Mouse (Mus musculus) adrenal gland, postnatal 25 days (tissue): ENCODE results near the gene Caskin2. TPM values are rescaled to one million over a fixed set of nuclear protein-coding genes. Genes with fewer than 3 reads are reported as not detected.
"Not testable (repeated sequence)": the region's sequence is repeated elsewhere in the genome, so short reads cannot be mapped to it uniquely, and the experiment has no call there.

Source experiments
- DNase-seq: peaks from one replicate; pipeline ENCODE4 v3.0.0; 2021; ENCODE audit warnings: mixed read lengths
- microRNA-seq, 2 experiments: library from miRNA; unstranded; fragments of <30 nt; microRNA quantifications; one replicate each; pipeline ENCODE4 v1.2.0; 2021
- total RNA-seq: library from RNA; stranded (reverse); gene quantifications from 2 replicates; pipeline ENCODE4 v1.2.3, GENCODE M21; 2021

The Caskin2 gene
- total RNA-seq, 1 experiment from 2014 or later, result 73.4 TPM

DNA sequence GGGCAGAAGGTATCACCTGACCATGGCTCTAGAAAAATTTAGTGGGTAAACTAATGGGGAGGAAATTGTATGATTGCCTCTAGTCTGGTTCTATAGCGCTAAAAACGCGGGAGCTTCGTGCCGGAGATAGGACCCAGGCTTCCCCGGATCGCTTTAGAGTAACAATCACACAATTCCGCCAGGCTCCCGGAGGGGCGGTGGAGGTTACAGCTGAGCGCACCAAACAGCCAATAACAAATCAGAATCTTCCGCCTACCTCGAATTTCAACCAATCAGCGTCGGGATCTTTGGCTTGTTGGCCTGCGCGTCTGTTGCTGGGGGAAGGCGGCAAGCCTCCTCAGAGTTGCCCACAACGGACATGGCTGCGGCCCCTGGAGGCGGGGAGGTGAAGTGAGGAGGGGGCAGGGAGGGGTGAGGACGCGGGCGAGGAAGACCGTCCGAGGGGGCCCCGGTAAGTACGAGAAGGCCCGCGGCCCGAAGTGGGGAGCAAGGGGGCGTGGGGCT, 48.3 kb downstream of the Caskin2 start, which contains the start of gene Tmem94:
Gene Tmem94 (plus strand): TSS at position 331 of the 504 bp plus-strand sequence.
- peak; percentile 94 for DNase-seq

- no peak for DNase-seq
These were observed 48.7 kb downstream of the Caskin2 start for GRCm38 (mm10) chr11:115764698-115765097.

GRCm38 (mm10) chr11:115762176-115762575, 51.3 kb downstream of the Caskin2 start:
- not testable (repeated sequence) for DNase-seq

DNA sequence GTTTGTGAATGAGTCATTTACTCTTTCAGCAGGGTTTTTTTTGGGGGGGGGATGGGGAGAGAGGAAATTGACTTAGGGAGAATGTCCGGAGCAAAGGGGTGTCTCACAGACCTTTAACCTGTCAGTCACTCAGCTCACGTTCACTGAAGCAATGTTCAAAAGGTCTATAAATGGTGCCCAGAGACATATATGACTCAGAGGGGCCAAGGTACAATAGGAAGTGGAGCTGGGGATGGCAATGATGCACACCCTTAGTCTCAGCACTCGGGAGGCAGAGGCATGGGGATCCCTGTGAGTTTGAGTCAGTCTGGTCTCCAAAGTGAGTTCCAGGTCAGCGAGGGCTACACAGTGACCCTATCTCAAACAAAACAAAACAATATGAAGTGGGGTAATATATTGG, 60.0 kb downstream of the Caskin2 start:
- no peak for DNase-seq

- no peak for DNase-seq
These were observed 60.8 kb downstream of the Caskin2 start for GRCm38 (mm10) chr11:115752653-115753052.

DNA sequence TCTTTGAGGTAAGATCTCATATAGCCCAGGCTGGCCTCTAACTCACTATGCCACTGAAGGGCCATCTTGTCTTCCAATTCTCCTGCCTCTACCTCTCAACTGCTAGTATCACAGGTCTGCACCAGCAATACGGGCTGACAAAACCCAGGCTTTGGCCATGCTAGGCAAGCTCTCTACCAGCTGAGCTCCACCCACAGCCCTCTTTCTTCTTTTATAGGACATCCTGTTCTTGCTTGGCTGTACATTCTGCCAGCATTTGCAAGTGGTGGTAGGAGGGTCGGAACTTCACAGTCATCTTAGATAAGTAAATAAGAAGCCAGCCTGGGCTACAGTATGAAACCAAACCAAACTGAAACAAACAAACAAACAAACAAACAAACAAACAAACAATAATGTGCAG, 61.7 kb downstream of the Caskin2 start:
- no peak for DNase-seq

- DNase-seq, result no peak
These were observed 63.6 kb downstream of the Caskin2 start for GRCm38 (mm10) chr11:115749834-115750233.

Small RNA genes within 50 kb of the gene (microRNA-seq; reads per million reads assigned to microRNA genes)
- 0 to 1.1 reads per million in 2 experiments for gene Mir5621

Other genes with a start within 250 kb of the Caskin2 start
- 54.0 and 60.7 TPM in 2 replicates for gene Nup85, start 249.2 kb downstream of the Caskin2 start, total RNA-seq
- gene Mrps7, start 209.7 kb downstream of the Caskin2 start, total RNA-seq, result 89.3 and 99.8 TPM in 2 replicates
- gene Gga3, start 209.6 kb downstream of the Caskin2 start, total RNA-seq, result 25.4 and 31.1 TPM in 2 replicates
- 135 and 205 TPM in 2 replicates for gene Mif4gd, start 200.7 kb downstream of the Caskin2 start, total RNA-seq
- 107 and 114 TPM in 2 replicates for gene Slc25a19, start 185.3 kb downstream of the Caskin2 start, total RNA-seq
- gene Grb2, start 105.0 kb downstream of the Caskin2 start, total RNA-seq, result 109 and 166 TPM in 2 replicates
- 80.9 and 114 TPM in 2 replicates for gene Tmem94, start 48.2 kb downstream of the Caskin2 start, total RNA-seq
- 20.7 and 27.4 TPM in 2 replicates for gene Tsen54, start 1.1 kb upstream of the Caskin2 start, total RNA-seq
- 8.4 and 11.8 TPM in 2 replicates for gene Llgl2, start 10.4 kb upstream of the Caskin2 start, total RNA-seq
- 0.36 TPM in 1 of 2 replicates, not detected in the other for gene Myo15b, start 44.8 kb upstream of the Caskin2 start, total RNA-seq
- 0.73 TPM in 1 of 2 replicates, not detected in the other for gene Smim5, start 86.3 kb upstream of the Caskin2 start, total RNA-seq
- gene Smim6, start 98.4 kb upstream of the Caskin2 start, total RNA-seq, result not detected in 2 replicates
- gene Sap30bp, start 119.6 kb upstream of the Caskin2 start, total RNA-seq, result 32.0 and 41.3 TPM in 2 replicates
- 31.4 and 37.1 TPM in 2 replicates for gene Recql5, start 119.8 kb upstream of the Caskin2 start, total RNA-seq
- gene Itgb4, start 161.1 kb upstream of the Caskin2 start, total RNA-seq, result 2.0 and 4.1 TPM in 2 replicates
- 31.8 and 49.7 TPM in 2 replicates for gene Galk1, start 199.1 kb upstream of the Caskin2 start, total RNA-seq
- gene H3f3b, start 214.3 kb upstream of the Caskin2 start, total RNA-seq, result 265 and 377 TPM in 2 replicates
- gene Unk, start 216.7 kb upstream of the Caskin2 start, total RNA-seq, result 25.8 and 27.4 TPM in 2 replicates